Mouse (Mus musculus): ENCODE data around the gene Hist1h4c.

DNA sequence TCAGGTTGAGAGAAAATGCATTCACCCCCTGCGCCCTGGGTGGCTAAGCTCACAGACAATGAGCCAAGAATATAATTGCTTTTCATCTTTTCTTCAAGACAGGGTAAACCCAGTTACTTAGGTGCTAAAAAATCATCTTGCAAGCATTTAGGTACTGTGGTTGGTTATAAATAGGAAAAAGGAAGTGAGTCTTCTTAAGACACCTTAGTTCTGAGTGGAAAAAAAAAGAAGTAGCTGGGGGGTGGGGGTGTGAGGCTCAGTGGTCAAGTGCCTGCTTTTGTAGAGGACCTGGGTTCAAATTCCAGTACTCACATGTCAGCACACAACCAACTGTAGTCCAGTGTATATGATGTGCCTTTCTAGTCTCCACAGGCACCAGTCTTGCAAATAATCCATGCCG, 9.3 kb downstream of the Hist1h4c start:
- TF ChIP-seq CTCF (IDR thresholded peaks at IDR 0.05; ENCODE audit: borderline replicate concordance, control insufficient read depth, extremely low read depth, insufficient read depth, low read length, poor library complexity) (no peak), POLR2A (IDR thresholded peaks at IDR 0.05; ENCODE audit: control insufficient read depth, extremely low read depth, insufficient read depth, low read length, poor library complexity) (no peak)
